Mouse (Mus musculus): ENCODE measurements around the gene Serpina3m.

Serpina3m gene

GRCm38 (mm10) chr12:104433214-104433613 is 94.9 kb downstream of the Serpina3m start:
- H3K36me3 ChIP-seq (ENCODE audit: insufficient read depth, low read length): peaks cover 40% of the 10 kb centered on the region
- TF ChIP-seq CTCF (conservative IDR thresholded peaks at IDR 0.05; ENCODE audit: low read length): no peak
- peak; percentile 89 for TF ChIP-seq NANOG (IDR thresholded peaks at IDR 0.05; ENCODE audit: borderline replicate concordance, low read length)
- peaks cover 40% of the 10 kb centered on the region for H3K9me3 ChIP-seq (ENCODE audit: low read length)
- peaks cover 15% of the 10 kb centered on the region for H3K4me1 ChIP-seq (replicated peaks; ENCODE audit: low read depth, low read length)
- peak overlapping the region; percentile 74 for H3K4me3 ChIP-seq (replicated peaks; ENCODE audit: low read length)
- H3K27me3 ChIP-seq (ENCODE audit: insufficient read depth, low read length): no peaks in the 10 kb centered on the region

- H3K4me3 ChIP-seq (replicated peaks; ENCODE audit: low read length): peak overlapping the region; percentile 74
- peaks cover 15% of the 10 kb centered on the region for H3K4me1 ChIP-seq (replicated peaks; ENCODE audit: low read depth, low read length)
- peaks cover 48% of the 10 kb centered on the region for H3K9me3 ChIP-seq (ENCODE audit: low read length)
- no peak for TF ChIP-seq CTCF (conservative IDR thresholded peaks at IDR 0.05; ENCODE audit: low read length)
- TF ChIP-seq POU5F1 (IDR thresholded peaks at IDR 0.05; ENCODE audit: borderline replicate concordance, low read length): no peak
- TF ChIP-seq NANOG (IDR thresholded peaks at IDR 0.05; ENCODE audit: borderline replicate concordance, low read length): no peak
- H3K36me3 ChIP-seq (ENCODE audit: insufficient read depth, low read length): peaks cover 49% of the 10 kb centered on the region
- H3K27me3 ChIP-seq (ENCODE audit: insufficient read depth, low read length): no peaks in the 10 kb centered on the region
These were observed 95.9 kb downstream of the Serpina3m start for GRCm38 (mm10) chr12:104433951-104434735.

GRCm38 (mm10) chr12:104440087-104440760 is 101.9 kb downstream of the Serpina3m start:
- H3K27me3 ChIP-seq (ENCODE audit: insufficient read depth, low read length): no peaks in the 10 kb centered on the region
- H3K36me3 ChIP-seq (ENCODE audit: insufficient read depth, low read length): peaks cover 41% of the 10 kb centered on the region
- H3K4me1 ChIP-seq (replicated peaks; ENCODE audit: low read depth, low read length): peaks cover 17% of the 10 kb centered on the region
- peak; percentile 99 for TF ChIP-seq CTCF (conservative IDR thresholded peaks at IDR 0.05; ENCODE audit: low read length)
- TF ChIP-seq NANOG (IDR thresholded peaks at IDR 0.05; ENCODE audit: borderline replicate concordance, low read length): no peak
- H3K9me3 ChIP-seq (ENCODE audit: low read length): peaks cover 49% of the 10 kb centered on the region
- peak overlapping the region; percentile 57 for H3K4me3 ChIP-seq (replicated peaks; ENCODE audit: low read length)

GRCm38 (mm10) chr12:104443716-104444115 is 105.4 kb downstream of the Serpina3m start:
- H3K4me1 ChIP-seq (replicated peaks; ENCODE audit: low read depth, low read length): peaks cover 30% of the 10 kb centered on the region
- H3K27me3 ChIP-seq (ENCODE audit: insufficient read depth, low read length): no peaks in the 10 kb centered on the region
- TF ChIP-seq CTCF (conservative IDR thresholded peaks at IDR 0.05; ENCODE audit: low read length) (no peak), POU5F1 (IDR thresholded peaks at IDR 0.05; ENCODE audit: borderline replicate concordance, low read length) (no peak), NANOG (IDR thresholded peaks at IDR 0.05; ENCODE audit: borderline replicate concordance, low read length) (no peak)
- peaks cover 9% of the 10 kb centered on the region for H3K36me3 ChIP-seq (ENCODE audit: insufficient read depth, low read length)
- peaks cover 53% of the 10 kb centered on the region for H3K9me3 ChIP-seq (ENCODE audit: low read length)
- H3K4me3 ChIP-seq (replicated peaks; ENCODE audit: low read length): no peak overlapping the region

Data from E14TG2a.4 (cell line).